Mouse (Mus musculus) olfactory bulb, adult 2 months (tissue): ENCODE measurements at regions not wholly inside any gene's neighbourhood (a gene's known extent, or its start where the extent isn't known, plus 50 kb on each side); places are given as distances from the start of the nearest gene placed in this dataset.

Experiments
- CTCF ChIP-seq: fragments of 200-500 bp; IDR thresholded peaks from 2 replicates; pipeline ENCODE4 v1.5.1; 2012; ENCODE audit warnings: low read depth, mild to moderate bottlenecking, low read length, moderate library complexity; ENCODE audit not compliant: insufficient read depth
- POLR2A ChIP-seq: fragments of 200-500 bp; IDR thresholded peaks from 2 replicates; pipeline ENCODE4 v1.6.1; 2012; ENCODE audit warnings: mild to moderate bottlenecking, low read depth, low read length, moderate library complexity; ENCODE audit not compliant: insufficient read depth

DNA sequence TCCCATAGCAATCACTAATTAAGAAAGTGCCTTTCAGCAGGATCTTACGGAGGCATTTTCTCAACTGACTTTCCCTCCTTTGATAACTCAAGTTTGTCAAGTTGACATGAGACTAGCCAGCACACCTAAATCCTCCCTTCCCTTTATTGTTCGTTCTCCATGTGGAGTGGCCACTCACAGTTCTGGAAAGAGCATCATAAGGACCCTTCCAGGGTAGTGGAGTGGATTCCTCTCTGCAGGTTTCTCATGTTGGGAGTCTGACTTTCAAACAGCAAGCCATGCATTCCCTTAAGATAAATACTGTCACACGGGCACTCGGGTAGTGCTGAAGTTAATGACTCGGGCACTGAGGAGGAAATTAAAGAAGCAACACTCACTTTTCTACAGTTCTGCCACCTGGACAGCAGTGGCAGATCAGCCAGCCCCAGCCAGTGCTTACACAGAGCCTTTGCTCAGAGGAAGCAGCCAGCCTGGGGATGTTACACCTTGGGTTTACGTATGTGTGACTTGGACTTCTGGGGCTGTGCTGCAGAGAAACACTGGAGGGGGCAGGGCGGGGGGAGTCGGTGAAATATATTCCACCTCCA is 432.8 kb upstream of the Kazn start:
- TF ChIP-seq CTCF: no peak
- TF ChIP-seq POLR2A: no peak
